Mouse (Mus musculus) c-Kit-positive CD71-positive TER-119-positive erythroid progenitor cells, embryonic 14.5 days (primary cell): ENCODE measurements around the gene Fam160b1.
A peak's percentile ranks its signal among the peaks of the same experiment; 100 is the strongest.

Source experiments
- DNase-seq: peaks from one replicate; pipeline ENCODE4 v3.0.0-alpha.2; 2013; ENCODE audit warnings: low spot score

The Fam160b1 gene

GRCm38 (mm10) chr19:57360341-57361130 is at the start of gene Fam160b1:
TSS of gene Fam160b1 (plus strand) at chr19:57360680.
- DNase-seq, result peak; percentile 88

GRCm38 (mm10) chr19:57313226-57313625 is 47.3 kb upstream of the Fam160b1 start:
- DNase-seq, result no peak

GRCm38 (mm10) chr19:57313891-57314345 is 46.6 kb upstream of the Fam160b1 start:
- DNase-seq, result no peak

GRCm38 (mm10) chr19:57314346-57315012 is 46.0 kb upstream of the Fam160b1 start, which contains the start of gene Ablim1:
TSS of gene Ablim1 (minus strand) at chr19:57314919.
- DNase-seq, result no peak

GRCm38 (mm10) chr19:57315013-57315565 is 45.4 kb upstream of the Fam160b1 start:
- no peak for DNase-seq

- DNase-seq, result no peak
Observed at GRCm38 (mm10) chr19:57316597-57316996, 43.9 kb upstream of the Fam160b1 start.

- DNase-seq, result no peak
Observed at GRCm38 (mm10) chr19:57320656-57321382, 39.7 kb upstream of the Fam160b1 start.

- DNase-seq, result no peak
Observed at GRCm38 (mm10) chr19:57321839-57322238, 38.6 kb upstream of the Fam160b1 start.

- DNase-seq, result no peak
Observed at GRCm38 (mm10) chr19:57322491-57322890, 38.0 kb upstream of the Fam160b1 start.

- DNase-seq, result no peak
Observed at GRCm38 (mm10) chr19:57323087-57323486, 37.4 kb upstream of the Fam160b1 start.

GRCm38 (mm10) chr19:57325748-57326300 is 34.7 kb upstream of the Fam160b1 start:
- peak; percentile 32 for DNase-seq

- no peak for DNase-seq
Observed at GRCm38 (mm10) chr19:57327679-57328078, 32.8 kb upstream of the Fam160b1 start.

GRCm38 (mm10) chr19:57328269-57328668 is 32.2 kb upstream of the Fam160b1 start:
- DNase-seq, result no peak

GRCm38 (mm10) chr19:57328792-57329191 is 31.7 kb upstream of the Fam160b1 start:
- DNase-seq, result peak; percentile 41

GRCm38 (mm10) chr19:57330309-57330708 is 30.2 kb upstream of the Fam160b1 start:
- DNase-seq, result no peak

GRCm38 (mm10) chr19:57331237-57331636 is 29.2 kb upstream of the Fam160b1 start:
- no peak for DNase-seq

- DNase-seq, result no peak
Observed at GRCm38 (mm10) chr19:57333356-57333755, 27.1 kb upstream of the Fam160b1 start.

GRCm38 (mm10) chr19:57335135-57335534 is 25.3 kb upstream of the Fam160b1 start:
- no peak for DNase-seq

- no peak for DNase-seq
Observed at GRCm38 (mm10) chr19:57339281-57339864, 21.1 kb upstream of the Fam160b1 start.

- no peak for DNase-seq
Observed at GRCm38 (mm10) chr19:57340900-57341742, 19.4 kb upstream of the Fam160b1 start.

GRCm38 (mm10) chr19:57343860-57344259 is 16.6 kb upstream of the Fam160b1 start:
- DNase-seq, result no peak
